Mouse (Mus musculus): ENCODE measurements around the gene Ppih. TPM values are rescaled to one million over a fixed set of nuclear protein-coding genes. Genes with fewer than 3 reads are reported as not detected.

Ppih gene
- polyA plus RNA-seq, 1 experiment, result 11.2 TPM

DNA sequence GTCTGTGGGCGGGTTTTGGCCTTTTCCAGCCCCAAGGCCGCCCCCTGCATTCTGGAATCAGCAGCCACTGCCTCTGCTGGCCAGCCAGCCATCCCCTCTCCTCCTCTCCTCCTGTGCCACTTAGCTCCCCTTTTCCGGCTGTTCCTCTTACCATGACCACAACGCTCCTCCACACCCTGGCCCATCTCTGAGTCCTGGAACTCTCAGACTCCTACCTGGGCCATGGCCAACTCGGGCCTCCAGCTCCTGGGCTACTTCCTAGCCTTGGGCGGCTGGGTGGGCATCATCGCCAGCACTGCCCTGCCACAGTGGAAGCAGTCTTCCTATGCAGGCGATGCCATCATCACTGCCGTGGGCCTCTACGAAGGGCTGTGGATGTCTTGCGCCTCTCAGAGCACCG lies 65.0 kb downstream of the Ppih start, which contains the start of gene Cldn19:
TSS of gene Cldn19 (plus strand) at position 64 of the 400 bp plus-strand sequence.
- peak within 1 kb of the TSS; percentile 85 for H3K27ac ChIP-seq (ENCODE audit: insufficient read depth, low read depth, low read length)
- DNase-seq, result no peak
- TF ChIP-seq POLR2A (IDR thresholded peaks at IDR 0.05; ENCODE audit: low read depth, low read length), result no peak
- TF ChIP-seq CTCF (conservative IDR thresholded peaks at IDR 0.05; ENCODE audit: insufficient read depth, insufficient read length, low read depth, low read length), result no peak
- no peaks in the 10 kb centered on the region for H3K27me3 ChIP-seq (replicated peaks; ENCODE audit: control insufficient read depth, insufficient read depth, low read length)
- no peaks in the 10 kb centered on the region for H3K36me3 ChIP-seq (ENCODE audit: control insufficient read depth, insufficient read depth, low read length)
- H3K4me1 ChIP-seq (ENCODE audit: control insufficient read depth, insufficient read depth, low read length), result peaks cover 2% of the 10 kb centered on the region; the same call in 1 of the 2 replicates
- peak within 1 kb of the TSS; percentile 55 for H3K4me3 ChIP-seq (ENCODE audit: insufficient read depth, low read depth, low read length)
- 69% methylated on average over 12 of the region's 12 CpGs for WGBS

DNA sequence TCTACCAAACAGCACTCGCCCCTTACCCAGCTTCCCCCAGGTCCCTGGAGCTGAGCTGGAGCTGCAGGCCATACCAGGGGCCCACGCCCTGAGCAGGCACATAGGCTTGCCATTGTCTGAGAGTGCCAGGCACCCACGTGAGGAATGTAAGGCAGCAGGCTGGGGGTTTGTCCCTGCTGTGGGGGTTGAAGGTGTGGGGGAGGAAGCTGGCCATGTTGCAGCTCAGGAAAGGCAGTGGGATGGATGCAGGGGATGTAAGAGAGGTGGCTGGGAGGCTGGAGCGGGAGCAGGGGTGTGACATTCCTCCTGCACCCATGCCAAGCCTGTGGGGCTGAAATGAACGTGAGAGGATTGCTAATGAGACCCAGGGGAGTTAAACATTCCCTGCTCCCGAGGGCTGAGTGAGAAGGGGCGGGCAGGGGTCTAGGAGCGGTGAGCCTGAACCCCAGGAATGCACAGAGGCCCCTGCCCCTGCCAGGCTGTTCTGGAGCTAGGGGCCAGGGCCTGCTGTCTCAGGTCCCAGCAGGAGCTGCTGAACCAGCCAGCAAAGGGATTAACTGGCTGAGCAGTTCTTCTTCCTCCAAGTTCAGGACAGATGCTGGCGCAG lies 66.2 kb downstream of the Ppih start:
- no peaks in the 10 kb centered on the region for H3K36me3 ChIP-seq (ENCODE audit: control insufficient read depth, insufficient read depth, low read length)
- no peak overlapping the region for H3K4me3 ChIP-seq (ENCODE audit: insufficient read depth, low read depth, low read length)
- DNase-seq, result peak; percentile 73
- no peaks in the 10 kb centered on the region for H3K27me3 ChIP-seq (replicated peaks; ENCODE audit: control insufficient read depth, insufficient read depth, low read length)
- no peaks in the 10 kb centered on the region for H3K4me1 ChIP-seq (ENCODE audit: control insufficient read depth, insufficient read depth, low read length)
- TF ChIP-seq CTCF (conservative IDR thresholded peaks at IDR 0.05; ENCODE audit: insufficient read depth, insufficient read length, low read depth, low read length) (no peak), POLR2A (IDR thresholded peaks at IDR 0.05; ENCODE audit: low read depth, low read length) (no peak)
- 47% methylated on average over 9 of the region's 9 CpGs for WGBS
- H3K27ac ChIP-seq (ENCODE audit: insufficient read depth, low read depth, low read length), result peak overlapping the region; percentile 85

- no peak for TF ChIP-seq POLR2A (IDR thresholded peaks at IDR 0.05; ENCODE audit: low read depth, low read length)
- no peak for TF ChIP-seq CTCF (conservative IDR thresholded peaks at IDR 0.05; ENCODE audit: insufficient read depth, insufficient read length, low read depth, low read length)
- DNase-seq, result peak; percentile 37
- peak overlapping the region; percentile 61 for H3K27ac ChIP-seq (ENCODE audit: insufficient read depth, low read depth, low read length)
- no peaks in the 10 kb centered on the region for H3K36me3 ChIP-seq (ENCODE audit: control insufficient read depth, insufficient read depth, low read length)
- WGBS, result 42% methylated on average over 7 of the region's 7 CpGs
- no peak overlapping the region for H3K4me3 ChIP-seq (ENCODE audit: insufficient read depth, low read depth, low read length)
- no peaks in the 10 kb centered on the region for H3K4me1 ChIP-seq (ENCODE audit: control insufficient read depth, insufficient read depth, low read length)
- H3K27me3 ChIP-seq (replicated peaks; ENCODE audit: control insufficient read depth, insufficient read depth, low read length), result no peaks in the 10 kb centered on the region
These were observed 68.1 kb downstream of the Ppih start for GRCm38 (mm10) chr4:119252025-119252808.

Other genes starting within 250 kb of the Ppih start
- gene Slc2a1, start 211.8 kb downstream of the Ppih start, polyA plus RNA-seq (2012; rRNA removed), result 78.4 and 89.6 TPM in 2 replicates
- gene Zfp691, start 146.4 kb downstream of the Ppih start, polyA plus RNA-seq (2012; rRNA removed), result 16.6 and 19.3 TPM in 2 replicates
- gene Ermap, start 130.5 kb downstream of the Ppih start, polyA plus RNA-seq (2012; rRNA removed), result 0.04 and 0.08 TPM in 2 replicates
- gene Svbp, start 125.2 kb downstream of the Ppih start, polyA plus RNA-seq (2012; rRNA removed), result 29.2 and 35.4 TPM in 2 replicates
- 0.13 and 0.29 TPM in 2 replicates for gene Tmem269, start 102.3 kb downstream of the Ppih start, polyA plus RNA-seq (2012; rRNA removed)
- 9.9 and 11.8 TPM in 2 replicates for gene AU022252, start 87.8 kb downstream of the Ppih start, polyA plus RNA-seq (2012; rRNA removed)
- gene P3h1, start 87.6 kb downstream of the Ppih start, polyA plus RNA-seq (2012; rRNA removed), result 16.0 and 18.0 TPM in 2 replicates
- gene Cldn19, start 65.1 kb downstream of the Ppih start, polyA plus RNA-seq (2012; rRNA removed), result 83.6 and 95.0 TPM in 2 replicates
- gene Ybx1, start 25.9 kb downstream of the Ppih start, polyA plus RNA-seq (2012; rRNA removed), result 202 and 242 TPM in 2 replicates
- 2.0 and 2.9 TPM in 2 replicates for gene Ccdc30, start 95.0 kb upstream of the Ppih start, polyA plus RNA-seq (2012; rRNA removed)
- gene Ppcs, start 101.9 kb upstream of the Ppih start, polyA plus RNA-seq (2012; rRNA removed), result 27.8 and 28.5 TPM in 2 replicates
- gene Zmynd12, start 102.3 kb upstream of the Ppih start, polyA plus RNA-seq (2012; rRNA removed), result 1.9 and 3.5 TPM in 2 replicates
- 0.52 and 0.58 TPM in 2 replicates for gene Rimkla, start 172.1 kb upstream of the Ppih start, polyA plus RNA-seq (2012; rRNA removed)
- gene Foxj3, start 216.5 kb upstream of the Ppih start, polyA plus RNA-seq (2012; rRNA removed), result 16.5 and 19.1 TPM in 2 replicates
- 7.6 and 12.0 TPM in 2 replicates for gene Frg2f1, start 219.0 kb upstream of the Ppih start, polyA plus RNA-seq (2012; rRNA removed)

All from kidney, adult 2 months (tissue).